Mouse (Mus musculus): ENCODE measurements around the gene Cdkn2aipnl.

DNA sequence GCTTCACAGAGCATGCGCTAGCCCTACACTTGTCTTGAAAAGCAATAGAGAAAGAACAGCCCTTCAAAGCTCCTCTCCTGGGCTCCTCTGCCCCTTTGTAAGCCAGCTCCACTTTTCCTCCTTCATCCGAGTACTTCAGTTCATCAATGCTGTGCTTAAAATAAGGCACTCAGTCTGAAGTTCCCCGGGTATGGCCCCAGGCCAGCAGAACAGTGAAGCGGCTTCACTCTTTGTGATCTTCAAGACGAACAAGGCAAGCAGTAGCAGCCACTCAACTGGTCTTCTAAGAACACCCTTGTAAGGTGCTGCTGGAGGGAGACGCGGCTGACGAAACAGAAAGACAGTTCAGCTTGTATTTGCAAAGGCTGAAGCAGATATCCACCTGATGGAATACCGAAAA is 11.3 kb upstream of the Cdkn2aipnl start:
- TF ChIP-seq CTCF (IDR thresholded peaks at IDR 0.05; ENCODE audit: control insufficient read depth, insufficient read depth, low read length): no peak
- TF ChIP-seq POLR2A (IDR thresholded peaks at IDR 0.05; ENCODE audit: borderline replicate concordance, control insufficient read depth, low read depth, low read length): no peak

Data from bone marrow, adult 2 months (tissue).